Mouse (Mus musculus) ovary, adult 18-20 months (tissue): Measurements from ENCODE around the gene Zc3h12b.
"Not testable (repeated sequence)": the region's sequence is repeated elsewhere in the genome, so short reads cannot be mapped to it uniquely, and the experiment has no call there.

Experiments
- DNase-seq: peaks from one replicate; pipeline ENCODE4 v3.0.0; 2022; ENCODE audit warnings: low spot score, mixed read lengths

The Zc3h12b gene

DNA sequence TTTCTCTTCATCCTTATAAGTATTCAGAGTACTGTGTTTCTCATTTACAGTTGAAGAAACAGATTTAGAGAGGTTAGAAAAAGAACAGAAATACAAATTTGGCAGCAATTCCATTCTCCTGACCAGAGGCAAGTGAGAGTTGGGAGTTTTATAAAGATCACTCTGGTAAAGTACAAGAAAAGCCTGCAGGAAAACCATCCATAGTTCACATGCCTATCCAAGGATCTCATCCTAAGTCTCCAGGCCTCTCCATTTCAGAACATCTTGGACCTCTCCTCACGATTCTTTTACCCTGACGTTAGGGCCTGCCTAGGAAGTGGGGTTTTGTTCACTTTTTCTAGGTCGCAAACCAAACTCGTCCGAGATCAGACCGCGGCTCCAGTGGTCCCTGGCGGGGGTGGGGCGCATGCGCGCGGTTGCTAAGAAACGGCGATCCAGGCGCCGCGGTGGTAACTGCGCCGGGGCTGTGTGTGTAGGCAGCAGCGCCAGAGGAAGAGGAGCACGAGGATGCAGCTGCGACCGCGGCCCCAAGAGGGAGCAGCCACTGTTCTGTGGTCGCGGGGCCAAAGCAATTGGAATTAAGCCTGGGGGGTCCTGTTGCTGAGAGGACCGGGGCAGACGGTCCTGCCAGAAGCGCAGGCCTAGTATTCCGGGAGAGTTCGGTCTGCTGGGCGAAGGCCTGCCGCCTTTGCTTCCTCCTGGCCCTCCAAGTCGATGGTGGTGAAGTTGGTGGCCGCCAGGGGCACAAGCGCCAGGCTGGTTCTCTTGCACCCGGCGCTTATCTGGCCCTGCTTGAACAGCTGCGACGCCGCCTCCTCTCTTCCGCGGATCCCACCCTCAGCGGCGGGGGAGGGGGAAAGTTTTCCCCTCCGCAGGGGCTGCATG, at the start of gene Zc3h12b:
Zc3h12b (plus strand) TSS at position 452 of the 885 bp plus-strand sequence.
- peak; percentile 65 for DNase-seq

DNA sequence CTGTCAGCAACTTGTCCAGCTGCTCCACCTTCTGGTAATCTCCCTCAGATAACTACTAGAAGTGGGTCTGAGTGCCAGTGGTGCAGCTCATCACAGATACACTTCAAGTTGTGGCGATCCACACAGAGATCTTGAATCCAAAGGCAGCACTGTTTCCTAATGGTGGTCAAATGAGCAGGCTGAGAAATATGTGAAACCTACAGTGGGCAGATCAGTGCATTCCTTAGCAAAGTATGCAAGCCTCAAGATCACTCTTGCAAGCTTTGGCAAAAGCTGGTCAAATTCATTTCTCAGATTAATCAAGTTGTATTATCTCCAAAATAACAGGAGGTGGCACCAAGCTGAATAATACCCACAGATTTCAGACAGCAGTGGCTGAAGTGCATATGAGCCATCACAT, 29.3 kb upstream of the Zc3h12b start:
- no peak for DNase-seq

DNA sequence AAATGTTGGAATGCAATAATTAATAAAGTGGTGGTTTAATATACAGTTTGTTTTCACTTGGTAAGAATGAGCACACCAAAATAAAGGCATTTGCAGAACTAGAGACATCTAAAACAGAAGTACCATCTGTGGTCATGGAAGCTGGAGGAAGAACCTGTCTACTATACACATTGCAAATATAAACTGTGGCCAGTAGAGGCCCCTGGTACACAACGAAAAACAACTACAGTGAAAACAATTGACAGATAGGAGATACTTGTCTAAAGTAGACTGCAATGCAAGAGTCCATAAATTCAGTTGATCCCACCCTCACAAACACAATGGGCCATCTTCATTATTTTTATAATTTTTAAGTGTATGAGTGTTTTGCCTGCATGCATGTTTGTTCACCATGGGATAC, 24.4 kb upstream of the Zc3h12b start:
- DNase-seq: no peak

DNA sequence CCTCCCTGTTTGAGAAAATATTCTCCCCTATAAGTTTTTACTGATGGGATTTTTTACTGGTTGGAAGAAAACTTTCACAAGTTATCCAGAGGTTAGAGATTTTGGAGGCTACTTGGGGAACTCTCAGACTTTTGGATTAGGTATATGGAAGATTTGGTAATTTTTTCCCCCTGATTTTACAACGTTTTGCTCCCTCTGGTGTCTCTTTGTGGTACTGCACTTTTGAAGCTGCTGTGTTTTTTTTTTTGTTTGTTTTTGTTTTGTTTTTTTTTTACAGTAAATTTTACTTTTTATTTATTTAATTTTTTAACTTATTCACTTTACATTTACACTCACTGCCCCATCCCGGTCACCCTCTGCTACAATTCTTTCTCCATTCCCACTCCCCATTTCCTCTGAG, 26.8 kb downstream of the Zc3h12b start:
- no peak for DNase-seq

DNA sequence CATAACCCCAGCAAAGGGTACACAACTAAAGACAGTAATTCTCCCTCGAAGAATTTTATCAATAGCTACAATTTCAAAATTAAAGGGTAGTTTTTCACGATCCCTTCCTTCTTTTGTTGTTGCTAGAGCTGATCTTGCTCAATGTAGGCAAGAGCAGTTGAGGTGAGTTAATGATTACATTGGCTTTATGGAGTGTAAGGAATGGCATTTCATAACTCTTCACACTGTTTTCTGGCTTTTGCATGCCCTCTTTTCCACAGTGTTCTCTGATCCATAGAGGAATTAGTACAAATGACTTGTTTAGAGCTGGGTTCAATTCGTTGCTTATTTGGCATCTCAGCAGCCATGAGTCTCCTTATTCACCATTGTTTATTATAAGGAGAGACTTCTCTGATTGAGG, 84.4 kb downstream of the Zc3h12b start:
- no peak for DNase-seq

DNA sequence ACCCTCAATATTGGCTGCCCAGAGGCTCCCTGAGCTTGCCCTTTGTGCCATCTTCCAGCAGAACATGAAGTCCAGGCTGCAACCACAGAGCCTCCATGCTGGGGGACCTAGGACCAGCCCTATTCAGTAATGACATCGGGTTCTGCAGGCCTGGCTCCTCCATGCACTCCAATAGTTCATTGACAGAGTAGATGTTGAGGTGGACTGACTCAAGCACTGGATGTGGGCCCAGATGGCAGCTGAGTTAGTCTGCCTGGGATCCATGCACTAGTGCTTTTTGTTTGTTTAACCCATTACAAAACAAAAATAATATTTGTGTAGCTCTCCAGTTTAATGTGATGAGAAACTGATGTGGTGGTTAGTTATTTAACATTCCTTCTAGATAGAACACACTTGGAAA, 90.3 kb downstream of the Zc3h12b start:
- DNase-seq: no peak

DNA sequence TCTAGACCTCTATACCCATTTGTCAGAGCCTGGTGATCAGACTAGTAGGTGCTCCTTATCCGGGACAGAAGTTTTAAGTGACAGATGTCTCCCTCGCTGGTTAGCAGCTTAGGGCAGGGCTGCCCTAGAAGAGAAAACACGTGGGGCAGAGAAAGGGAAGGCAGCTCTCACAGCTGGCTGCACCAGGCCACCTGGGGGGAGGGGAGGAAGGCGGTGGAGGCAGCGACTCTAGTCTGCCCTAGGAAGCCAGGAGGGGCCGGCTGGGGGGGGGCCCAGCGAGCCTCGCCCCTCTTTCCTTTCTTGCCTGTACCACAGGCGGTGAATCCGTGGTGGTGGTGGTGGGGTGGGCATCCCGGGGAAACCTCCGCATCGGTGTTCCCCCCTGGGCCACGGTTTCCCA, 141.3 kb downstream of the Zc3h12b start:
- no peak for DNase-seq

DNA sequence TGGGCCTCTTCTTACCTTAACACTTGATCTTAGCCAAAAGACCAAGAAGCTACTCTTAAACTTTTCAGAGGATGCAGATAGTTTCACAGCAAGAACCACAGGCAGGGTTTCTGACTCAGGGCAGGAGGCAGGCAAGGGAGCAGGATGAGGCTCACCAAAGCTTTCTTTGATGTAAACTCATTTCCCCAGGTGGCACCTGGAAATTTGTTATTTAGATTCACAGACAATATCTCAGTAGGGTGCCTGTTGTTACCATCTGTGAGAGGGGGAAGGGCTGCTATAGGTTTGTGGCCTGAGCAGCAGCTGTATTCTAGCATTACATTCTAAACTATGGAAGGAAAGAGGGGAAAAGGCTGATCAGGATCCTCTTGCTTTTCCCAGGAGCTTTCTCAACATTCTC, 169.6 kb downstream of the Zc3h12b start:
- DNase-seq: no peak

DNA sequence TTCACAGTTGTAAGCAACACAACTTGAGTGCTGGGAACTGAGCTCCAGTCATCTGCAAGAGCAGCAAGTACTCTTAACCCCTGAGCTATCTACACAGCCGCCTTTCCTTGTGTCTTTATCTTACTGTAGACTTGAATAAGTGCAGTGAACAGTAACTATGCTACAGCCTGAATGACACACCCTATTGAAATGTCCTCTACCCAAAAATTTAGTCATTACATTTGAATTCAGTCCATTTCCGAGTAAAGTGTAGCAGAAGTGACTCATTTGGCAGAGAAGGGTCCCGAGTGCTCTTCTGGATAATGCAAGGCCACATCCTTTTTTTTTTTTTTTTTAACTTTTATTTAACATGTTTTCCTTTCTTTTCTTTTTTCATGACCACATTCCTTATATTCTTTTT, 191.2 kb downstream of the Zc3h12b start:
- no peak for DNase-seq

DNA sequence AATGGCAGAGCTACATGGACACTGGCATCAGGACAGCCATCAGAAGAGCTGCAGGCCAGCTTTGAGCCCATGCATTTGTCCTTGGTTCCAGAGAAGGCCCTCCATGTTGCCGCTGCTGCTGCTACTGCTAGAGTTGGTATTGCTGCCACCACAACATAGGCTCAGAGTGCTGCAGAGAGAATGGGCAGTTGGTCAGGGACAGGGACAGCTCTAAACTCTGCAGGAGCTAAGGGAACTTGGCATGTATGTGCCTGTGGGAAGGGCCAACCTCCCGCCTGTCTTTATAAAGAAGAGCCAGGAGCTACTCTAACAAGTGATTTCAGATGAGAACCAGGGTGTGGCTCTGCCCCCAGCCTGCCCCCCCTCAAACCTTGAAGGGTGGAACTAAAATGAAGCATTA, 224.0 kb downstream of the Zc3h12b start:
- DNase-seq: no peak

DNA sequence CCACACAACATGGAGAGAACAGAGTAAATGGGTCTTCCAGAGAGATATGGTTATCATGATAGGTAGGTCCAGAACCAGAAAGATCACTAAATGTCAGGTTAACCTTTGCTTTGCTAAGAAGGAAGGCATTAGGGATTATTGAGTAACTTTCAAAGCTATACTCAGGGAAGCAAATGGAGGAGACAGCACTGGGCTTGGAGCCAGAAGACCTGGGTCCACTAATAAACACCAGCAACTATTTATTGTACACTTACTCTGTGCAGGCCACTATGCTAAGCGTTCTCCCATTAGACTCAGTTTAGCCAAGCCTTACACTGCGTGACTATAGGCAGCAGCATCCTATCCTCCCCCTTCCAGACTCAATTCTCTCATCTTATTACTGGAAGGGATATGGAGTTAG, 234.0 kb downstream of the Zc3h12b start:
- no peak for DNase-seq

DNA sequence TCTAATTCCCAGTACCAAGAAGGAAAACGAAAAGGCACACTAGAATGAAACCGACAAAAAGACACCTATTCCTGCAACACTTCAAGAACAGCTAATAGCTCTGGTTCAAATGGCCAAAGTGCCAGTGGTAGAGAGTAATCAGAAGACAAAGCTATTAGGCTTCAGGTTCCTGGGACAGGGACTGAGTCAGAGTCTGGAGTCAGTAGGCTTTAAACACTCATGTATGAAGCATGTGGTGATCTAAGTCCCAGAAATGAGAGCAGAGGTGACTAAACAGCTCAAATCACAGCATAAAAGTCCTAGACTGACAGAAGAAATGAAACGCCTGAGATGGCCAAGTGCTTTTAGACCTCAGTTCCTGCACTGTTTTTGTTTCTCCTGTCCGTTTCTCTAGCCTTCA, 236.7 kb downstream of the Zc3h12b start:
- no peak for DNase-seq

DNA sequence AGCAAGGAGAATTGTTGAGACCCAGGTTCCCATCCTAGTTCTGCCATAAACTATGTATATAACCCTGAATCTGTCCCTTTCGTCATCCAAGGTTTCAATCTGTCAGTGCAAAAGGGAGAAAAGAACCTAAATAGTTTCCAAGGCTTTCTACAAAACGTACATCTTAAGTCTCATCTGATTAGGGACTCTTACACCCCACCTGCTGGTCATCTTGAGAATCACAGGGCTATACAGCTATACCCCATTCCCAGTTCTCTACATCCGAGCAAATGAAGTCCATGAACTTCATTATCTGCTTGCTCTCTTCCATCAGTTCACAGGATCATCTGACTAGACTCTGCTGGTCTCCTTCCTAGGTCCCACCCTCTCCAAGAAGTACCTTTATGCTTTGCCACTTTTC, 239.3 kb downstream of the Zc3h12b start:
- DNase-seq: no peak

DNA sequence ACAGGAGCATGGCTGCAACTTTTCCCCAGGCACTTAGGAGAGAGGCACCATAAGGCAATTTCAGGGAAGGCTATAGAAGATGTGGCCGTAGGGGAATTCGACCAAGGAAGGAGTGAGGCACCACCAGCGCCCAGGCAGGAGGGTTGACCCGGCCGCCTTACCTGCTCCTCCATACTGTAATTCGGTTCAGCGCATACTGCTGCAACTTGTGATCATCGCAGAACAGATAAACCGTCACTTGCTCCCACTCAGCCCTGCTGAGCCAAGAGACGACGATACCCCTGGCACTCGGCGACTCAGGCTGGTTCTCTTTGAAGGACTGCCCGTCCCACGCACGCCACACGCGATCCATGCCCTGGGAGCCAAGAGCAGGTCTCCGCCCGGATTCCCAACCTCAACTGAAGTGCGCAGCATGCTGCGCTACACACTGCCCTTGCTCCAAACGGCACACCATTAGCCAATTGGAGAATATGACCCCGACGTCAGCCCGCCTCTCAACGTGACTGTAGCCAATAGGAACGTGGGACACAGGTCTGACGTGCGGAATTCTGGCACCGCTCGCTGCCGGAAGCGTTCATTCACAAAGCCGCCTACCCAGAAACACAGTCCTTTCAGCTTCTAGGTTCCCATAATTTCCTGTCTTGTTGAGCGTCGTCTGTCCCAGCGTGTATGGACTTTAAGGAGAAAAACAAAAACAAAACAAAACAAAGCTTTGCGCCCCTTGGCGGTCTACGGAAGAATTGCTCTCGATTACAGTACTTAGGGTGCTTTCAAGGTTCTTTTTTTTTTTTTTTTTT, 245.2 kb downstream of the Zc3h12b start, which contains the start of gene Las1l:
Las1l (minus strand) TSS at position 466 of the 797 bp plus-strand sequence.
- DNase-seq: peak; percentile 88

DNA sequence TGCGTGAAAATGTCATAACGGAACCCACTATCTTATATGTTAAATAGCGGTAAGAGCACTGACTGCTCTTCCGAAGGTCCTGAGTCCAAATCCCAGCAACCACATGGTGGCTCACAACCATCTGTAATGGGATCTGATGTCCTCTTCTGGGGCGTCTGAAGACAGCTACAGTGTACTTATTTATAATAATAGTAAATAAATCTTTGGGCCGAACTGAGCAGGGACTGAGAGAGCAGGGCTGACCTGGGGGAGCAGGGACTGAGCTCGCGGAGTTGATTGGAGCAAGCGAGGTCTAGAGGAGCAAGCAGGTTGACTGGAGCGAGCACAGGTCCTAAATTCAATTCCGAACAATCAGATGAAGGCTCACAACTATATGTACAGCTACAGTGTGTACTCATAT, 246.0 kb downstream of the Zc3h12b start:
- not testable (repeated sequence) for DNase-seq

DNA sequence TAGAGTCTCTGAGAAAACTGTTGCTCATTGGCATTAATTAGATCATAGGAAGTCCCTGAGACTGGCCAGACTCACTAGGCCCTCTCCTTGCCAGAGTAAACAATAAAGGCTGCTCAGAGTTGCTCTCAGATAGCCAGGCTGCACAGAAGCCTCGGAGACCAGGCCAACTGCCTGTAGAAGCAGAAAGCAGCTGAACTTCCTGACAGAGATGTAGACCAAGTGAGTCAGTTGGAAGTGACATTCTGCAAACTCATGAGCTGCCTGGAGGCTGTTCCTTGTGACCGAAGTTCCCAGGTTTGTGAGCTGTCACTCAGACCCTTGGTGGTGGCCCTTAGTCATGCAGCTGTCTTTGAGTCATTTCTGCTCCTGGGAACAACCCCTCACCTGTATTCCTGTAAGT, 251.9 kb downstream of the Zc3h12b start:
- DNase-seq: no peak

DNA sequence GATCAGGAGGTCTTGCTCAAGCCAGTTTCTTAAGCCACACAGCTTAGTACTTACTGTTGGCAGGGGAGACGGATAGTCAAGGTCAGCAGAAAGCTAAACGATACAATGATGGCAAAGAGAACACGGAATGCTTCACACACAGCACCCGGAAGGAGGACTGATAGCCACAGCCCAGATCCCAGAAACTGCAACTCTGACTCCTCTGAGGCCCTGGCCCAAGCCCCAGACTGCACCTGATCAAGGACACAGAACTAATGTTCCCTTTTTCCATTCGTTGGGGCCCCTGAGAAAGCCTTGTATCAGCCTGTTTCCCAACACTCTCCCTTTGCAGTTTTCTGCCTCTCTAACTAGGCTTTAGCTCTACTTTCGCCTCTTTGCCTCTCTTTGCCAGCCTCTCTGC, 253.6 kb downstream of the Zc3h12b start:
- no peak for DNase-seq

DNA sequence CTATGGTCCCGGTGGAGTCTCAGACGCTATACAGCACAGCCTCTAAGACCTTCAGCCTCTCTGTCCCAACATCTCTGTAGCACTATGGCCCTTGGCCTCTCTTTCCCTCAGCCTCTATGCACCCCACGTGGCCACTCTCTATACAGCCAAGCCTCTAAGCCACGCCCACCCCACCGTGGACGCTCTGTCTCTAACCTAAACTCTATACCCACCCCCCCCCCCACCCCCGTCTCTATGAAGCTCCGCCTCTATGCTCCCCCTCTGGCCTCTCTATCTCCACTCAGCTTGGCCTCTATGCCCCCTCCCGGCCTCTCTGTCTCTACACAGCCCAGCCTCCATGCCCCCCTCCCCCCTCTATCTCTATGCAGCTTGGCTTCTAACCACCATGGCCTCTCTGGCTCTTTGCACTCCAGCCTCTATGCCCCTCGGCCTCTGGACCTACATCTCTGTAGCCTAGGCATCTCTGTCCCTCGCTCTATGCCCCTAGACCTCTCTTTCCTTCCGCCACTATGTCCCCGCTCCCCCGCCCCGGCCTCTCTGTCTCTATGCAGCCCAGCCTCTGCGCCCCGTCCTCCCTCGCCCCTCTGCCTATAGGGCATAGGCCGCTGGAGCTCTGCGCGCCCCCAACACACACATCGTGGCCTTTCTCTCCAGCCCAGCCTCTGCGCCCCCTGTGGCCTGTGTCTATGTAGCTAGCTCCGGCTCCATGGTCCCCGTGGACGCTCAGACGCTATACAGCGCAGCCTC, 256.5 kb downstream of the Zc3h12b start:
- peak; percentile 54 for DNase-seq

DNA sequence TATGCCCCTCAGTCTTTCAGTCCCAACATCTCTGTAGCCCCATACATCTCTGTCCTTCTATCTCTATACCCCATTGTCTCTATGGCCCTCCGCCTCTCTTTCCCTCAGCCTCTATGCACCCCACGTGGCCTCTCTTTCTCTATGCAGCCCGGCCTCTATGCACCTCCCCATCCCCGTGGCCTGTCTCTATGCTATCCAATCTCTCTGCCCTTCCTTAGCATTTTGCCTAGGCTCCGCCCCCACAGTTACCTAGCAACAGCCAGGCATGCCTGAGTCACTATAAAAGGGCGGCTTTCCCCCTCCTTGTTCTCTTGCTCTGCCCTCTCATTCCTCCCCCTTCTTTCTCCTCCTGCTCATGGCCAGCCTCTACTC, 257.1 kb downstream of the Zc3h12b start:
- peak; percentile 85 for DNase-seq

DNA sequence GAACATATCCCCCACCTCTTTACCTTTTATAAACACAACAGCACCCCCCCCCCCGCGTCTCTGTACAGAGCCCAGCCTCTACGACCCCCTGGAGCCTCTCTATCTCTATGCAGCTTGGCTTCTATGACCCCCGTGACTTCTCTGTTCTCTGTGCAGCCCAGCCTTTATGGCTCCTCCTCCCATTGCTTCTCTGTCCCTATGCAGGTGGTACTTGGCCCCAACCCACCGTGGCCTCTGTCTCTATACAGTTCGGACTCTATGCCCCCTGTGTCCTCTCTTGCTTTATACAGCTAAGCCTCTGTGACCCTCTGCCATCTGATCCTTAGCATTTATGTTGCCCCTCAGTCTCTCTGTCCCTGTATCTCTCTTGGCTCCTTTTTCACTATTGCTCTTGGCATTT, 257.6 kb downstream of the Zc3h12b start:
- DNase-seq: no peak

DNA sequence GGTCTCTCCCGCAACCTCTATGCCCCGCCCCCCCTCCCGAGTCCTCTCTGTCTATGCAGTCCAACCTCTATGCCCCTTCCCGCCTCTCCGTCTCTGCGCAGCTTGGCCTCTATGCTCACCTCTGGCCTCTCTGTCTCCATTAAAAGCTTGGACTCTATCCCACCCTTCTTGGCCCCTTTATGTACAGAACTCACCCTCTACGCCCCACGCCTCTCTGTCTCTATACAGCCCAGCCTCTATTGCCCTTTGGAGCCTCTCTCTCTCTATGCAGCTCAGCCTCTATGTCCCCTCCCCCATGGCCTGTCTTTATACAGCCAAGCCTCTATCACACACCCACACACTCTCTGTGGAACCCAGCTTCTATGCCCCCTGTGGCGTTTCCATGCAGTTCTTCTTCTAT, 258.5 kb downstream of the Zc3h12b start:
- no peak for DNase-seq
